Mouse (Mus musculus) ovary, postnatal 14 days (tissue): ENCODE measurements around the gene Ptpn14.

Source experiments
- DNase-seq: peaks from one replicate; pipeline ENCODE4 v3.0.0; 2022; ENCODE audit warnings: low spot score

Ptpn14 gene

GRCm38 (mm10) chr1:189772707-189773106 is 44.6 kb downstream of the Ptpn14 start:
- no peak for DNase-seq

- no peak for DNase-seq
Measured at GRCm38 (mm10) chr1:189774778-189775177, 46.7 kb downstream of the Ptpn14 start.

GRCm38 (mm10) chr1:189777207-189777606 is 49.1 kb downstream of the Ptpn14 start:
- DNase-seq: no peak

DNA sequence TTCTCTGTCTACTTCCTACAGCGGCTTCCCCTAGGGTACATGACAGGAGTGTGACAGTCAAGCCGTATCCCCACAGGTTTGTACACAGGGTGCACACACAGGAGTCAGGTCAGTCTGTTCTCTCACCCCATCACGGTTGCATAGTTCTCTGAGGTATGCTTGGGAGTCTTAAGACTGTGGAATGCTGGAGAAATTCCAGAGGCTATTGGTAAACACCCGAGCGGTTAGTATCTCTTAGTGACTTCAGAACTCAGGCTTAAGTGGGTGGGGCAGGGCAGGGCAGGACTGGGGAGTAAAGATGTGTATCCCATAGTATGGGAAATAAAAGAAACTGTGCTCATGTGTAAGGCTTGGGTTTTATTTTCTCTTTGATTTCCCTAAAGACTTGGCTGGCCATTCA is 50.3 kb downstream of the Ptpn14 start:
- DNase-seq: no peak

DNA sequence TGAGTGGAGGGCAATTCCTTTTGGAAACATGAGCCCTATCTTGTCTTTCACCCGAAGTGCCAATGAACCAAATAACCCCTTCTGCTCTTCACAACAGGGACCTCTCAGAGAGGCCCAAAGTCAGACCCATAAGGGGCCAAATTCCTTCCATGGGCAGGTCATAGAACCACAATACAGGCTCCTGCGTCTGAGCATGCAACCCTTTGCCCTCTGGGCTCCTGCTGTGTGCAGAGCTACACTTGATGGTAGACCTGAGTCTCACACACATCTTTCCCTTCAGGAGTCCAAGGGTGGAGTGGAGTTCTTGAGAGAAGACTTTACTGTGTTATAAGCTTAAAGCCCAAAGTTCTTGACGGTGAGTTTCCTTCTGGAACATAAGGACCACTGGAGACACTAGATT is 51.2 kb downstream of the Ptpn14 start:
- no peak for DNase-seq

GRCm38 (mm10) chr1:189781721-189782345 is 53.8 kb downstream of the Ptpn14 start:
- no peak for DNase-seq

- DNase-seq: no peak
Measured at GRCm38 (mm10) chr1:189782709-189783108, 54.6 kb downstream of the Ptpn14 start.

DNA sequence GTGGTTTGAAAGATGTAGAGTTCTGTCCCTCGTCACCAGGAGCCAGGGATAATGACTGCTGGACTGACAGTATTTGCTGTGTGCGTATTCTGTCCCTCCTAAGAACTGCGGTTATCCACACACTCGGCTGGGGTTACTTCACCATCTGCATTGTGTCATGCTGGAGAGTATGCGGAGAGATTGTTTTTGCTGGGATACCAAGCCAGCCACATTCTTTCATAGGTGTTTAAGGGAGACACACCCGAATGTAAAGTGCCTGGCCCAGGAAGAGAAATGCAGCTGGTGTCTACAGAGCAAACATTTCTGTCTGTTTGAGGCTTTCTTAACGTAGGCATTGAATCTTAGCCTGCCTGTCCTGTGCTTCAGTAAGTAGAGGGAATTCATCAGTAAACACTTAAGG is 56.4 kb downstream of the Ptpn14 start:
- DNase-seq: no peak

GRCm38 (mm10) chr1:189786707-189787485 is 58.8 kb downstream of the Ptpn14 start:
- DNase-seq: no peak

- DNase-seq: no peak
Measured at GRCm38 (mm10) chr1:189789545-189789944, 61.5 kb downstream of the Ptpn14 start.

DNA sequence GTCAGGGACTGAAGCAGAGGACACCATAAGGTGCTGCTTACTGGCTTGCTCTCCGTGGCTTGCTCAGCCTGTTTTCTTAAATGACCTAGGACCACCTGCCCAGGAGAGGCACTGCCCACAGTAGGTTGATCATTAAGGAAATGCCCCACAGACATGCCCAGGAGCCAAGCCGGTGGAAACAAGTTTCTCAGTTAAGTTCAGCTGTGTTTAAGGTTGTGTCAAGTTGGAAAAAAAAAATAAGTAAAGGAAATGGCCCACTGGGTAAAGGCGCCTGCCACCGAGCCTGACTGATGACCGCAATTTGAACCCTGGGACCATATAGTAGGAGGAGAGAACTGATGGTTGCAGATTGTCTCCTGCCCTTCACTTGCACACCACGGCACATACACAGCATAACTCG is 62.6 kb downstream of the Ptpn14 start:
- DNase-seq: no peak

DNA sequence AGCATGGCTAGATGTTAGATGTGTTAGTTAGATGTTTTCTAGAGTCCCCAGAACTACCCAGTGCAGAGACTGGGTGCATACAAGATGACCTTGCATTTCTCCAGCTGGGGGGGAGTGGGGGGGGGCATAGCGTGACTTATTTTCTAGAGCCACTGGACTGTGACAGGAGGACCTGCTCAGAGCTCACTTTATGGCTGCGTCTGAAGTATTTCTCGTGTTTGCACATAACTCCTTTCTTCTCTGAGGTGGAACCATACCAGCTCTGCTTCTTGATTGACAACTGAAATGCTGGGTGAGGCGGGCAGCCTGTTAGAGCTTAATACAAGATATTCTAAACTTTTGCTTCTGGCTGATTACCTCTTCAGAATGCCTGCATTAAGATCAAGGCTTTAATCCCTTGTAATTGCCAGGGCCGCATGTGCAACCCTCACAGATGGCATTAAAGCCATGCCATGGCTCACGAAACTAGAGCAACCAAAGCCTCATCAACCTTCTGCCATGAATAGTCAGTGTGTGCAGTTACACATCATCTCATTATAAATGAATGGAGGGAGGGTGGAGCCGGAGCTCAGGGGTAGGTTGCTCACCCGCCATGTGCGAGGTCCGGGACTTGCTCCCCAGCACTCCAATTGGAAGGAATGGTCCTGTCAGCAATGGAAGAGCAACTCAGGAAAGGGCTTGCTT is 63.6 kb downstream of the Ptpn14 start:
- DNase-seq: no peak

GRCm38 (mm10) chr1:189792560-189793195 is 64.6 kb downstream of the Ptpn14 start:
- no peak for DNase-seq

DNA sequence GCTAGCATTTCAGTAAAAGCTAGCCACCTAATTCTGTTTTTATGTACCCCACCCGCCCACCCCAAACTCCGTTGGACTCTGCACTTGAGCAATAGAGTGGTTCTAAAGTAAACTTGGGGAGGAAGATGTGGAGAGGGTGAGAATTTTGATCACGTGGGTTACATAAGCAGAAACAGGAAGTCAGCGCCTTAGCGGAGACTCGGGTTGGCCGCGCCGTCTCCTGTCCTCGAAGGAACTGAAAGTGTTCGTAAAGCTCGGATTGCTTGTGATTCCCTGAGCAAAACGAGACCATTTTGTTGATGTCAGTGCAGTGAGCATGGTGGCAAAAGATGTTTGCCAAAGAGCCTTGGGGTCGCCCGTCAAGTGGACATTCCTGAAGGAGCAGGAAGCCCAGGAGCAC is 70.9 kb downstream of the Ptpn14 start:
- DNase-seq: no peak

- no peak for DNase-seq
Measured at GRCm38 (mm10) chr1:189800211-189800961, 72.3 kb downstream of the Ptpn14 start.

DNA sequence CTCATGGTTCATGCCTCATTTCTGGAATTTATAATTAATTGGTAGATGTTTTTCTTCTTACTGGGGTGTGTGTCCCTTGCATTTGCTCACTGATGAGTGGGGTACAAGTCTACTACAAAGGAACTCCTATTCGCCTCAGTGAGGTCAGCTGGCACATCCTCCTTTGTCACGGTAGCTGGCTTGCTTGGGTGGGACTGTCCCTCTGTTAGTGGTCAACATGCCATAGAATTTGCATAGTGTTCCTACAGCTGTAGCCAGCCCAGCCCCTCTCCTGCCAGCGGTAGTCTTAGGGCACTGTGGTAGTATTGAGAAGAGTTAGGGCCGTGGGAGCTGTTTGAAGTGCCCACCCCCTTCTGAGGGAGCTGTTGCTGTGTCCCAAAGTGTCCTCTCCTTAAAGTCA is 73.2 kb downstream of the Ptpn14 start:
- DNase-seq: no peak

DNA sequence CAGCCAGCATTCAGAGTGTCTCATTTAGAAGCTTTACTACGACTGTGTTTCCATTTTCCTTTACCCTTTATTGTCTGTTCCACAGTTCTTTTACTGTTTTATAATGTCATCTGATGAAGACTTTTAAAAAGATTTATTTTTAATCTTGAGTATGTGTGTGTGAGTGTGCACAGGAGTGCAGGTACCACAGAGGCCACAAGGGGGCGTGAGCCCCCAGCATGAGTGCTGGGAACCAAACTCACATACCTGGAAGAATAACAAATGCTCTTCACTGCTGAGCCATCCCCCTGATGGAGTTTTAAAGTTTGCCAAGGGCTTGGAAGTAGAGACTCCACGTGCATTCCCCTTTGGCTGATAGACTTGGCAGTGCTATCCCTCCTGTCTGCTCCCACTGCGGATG is 74.5 kb downstream of the Ptpn14 start:
- no peak for DNase-seq

DNA sequence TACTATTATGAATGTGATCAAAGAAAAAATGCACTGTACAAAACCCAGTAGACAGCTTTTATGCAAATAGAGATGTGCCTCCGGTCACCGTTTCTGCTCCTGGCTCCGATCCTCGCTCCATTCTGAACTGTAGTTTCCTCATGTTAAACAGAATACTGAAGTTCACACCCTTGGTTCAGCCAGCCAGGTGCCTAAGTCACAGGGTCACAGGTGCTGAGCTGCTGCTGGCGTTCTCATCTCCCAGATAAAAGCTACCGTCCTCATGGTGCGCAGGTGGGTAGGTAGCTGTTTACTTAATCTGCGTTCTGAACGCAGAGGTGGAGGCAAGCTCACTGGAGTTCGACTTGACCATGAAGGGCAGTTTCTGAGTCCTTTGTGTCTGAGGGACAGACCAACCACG is 75.7 kb downstream of the Ptpn14 start:
- no peak for DNase-seq

DNA sequence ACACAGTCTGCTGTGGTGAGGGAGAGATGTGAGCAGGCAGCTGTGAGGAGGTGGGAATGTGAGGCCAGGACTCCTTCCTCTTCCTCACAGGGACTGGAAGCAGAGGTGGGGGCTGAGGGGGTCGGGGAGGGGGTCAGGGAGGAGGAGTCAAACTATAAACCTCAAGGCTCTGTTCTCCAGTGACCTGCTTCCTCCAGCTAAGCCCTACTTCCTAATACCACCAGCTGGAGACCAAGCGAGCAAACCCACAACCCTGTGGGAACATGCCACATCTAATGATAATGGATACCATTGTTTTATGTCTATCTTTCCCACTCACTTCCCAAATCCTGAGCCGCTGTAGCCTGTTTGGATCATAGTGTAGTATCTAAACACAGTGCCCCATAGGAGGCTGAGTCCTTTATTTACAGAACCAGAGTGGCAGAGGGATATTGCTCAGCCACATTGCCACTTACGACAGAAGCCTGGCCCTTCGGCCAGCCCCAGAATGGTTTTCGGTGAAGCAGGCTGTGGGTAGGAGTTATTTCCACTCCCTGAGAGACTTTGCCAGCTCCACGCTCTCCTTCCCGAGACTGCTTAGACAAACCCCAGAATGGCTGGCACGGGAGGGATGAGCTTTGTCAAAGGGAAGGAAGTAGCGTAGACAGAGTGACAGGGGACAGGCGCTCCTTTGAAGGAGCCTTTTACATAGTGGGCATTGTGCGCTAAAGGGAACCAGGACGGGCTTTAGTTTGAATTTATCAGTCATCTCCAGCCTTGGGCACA is 78.6 kb downstream of the Ptpn14 start:
- DNase-seq: no peak

GRCm38 (mm10) chr1:189808015-189808414 is 79.9 kb downstream of the Ptpn14 start:
- no peak for DNase-seq

- DNase-seq: no peak
Measured at GRCm38 (mm10) chr1:189808453-189808852, 80.4 kb downstream of the Ptpn14 start.
